Mouse (Mus musculus) liver, embryonic 12.5 days (tissue): ENCODE results near the gene Bptf. TPM values are rescaled to one million over a fixed set of nuclear protein-coding genes. Genes with fewer than 3 reads are reported as not detected.
A peak's percentile ranks its signal among the peaks of the same experiment; 100 is the strongest.
"Not testable (repeated sequence)": the region's sequence is repeated elsewhere in the genome, so short reads cannot be mapped to it uniquely, and the experiment has no call there.

Source experiments
- ATAC-seq: fragments of 200-750 bp; cut with Nextera tagmentation; 2 replicates; pipeline ENCODE4 v1.8.0; 2017; ENCODE audit warnings: moderate number of reproducible peaks, mild to moderate bottlenecking, moderate library complexity
- H3K27ac ChIP-seq: fragments of 300-500 bp; sonication (generic); 2 replicates; pipeline ENCODE4 v1.5.1; 2016; ENCODE audit warnings: mild to moderate bottlenecking
- H3K27me3 ChIP-seq: fragments of 300-500 bp; sonication (generic); replicated peaks from 2 replicates; pipeline ENCODE4 v1.6.1; 2016; ENCODE audit warnings: mild to moderate bottlenecking, moderate library complexity
- H3K36me3 ChIP-seq: fragments of 300-500 bp; sonication (generic); 2 replicates; pipeline ENCODE4 v1.6.1; 2016; ENCODE audit warnings: mild to moderate bottlenecking, moderate library complexity
- H3K4me1 ChIP-seq: fragments of 300-500 bp; sonication (generic); 2 replicates; pipeline ENCODE4 v1.6.1; 2016
- H3K4me2 ChIP-seq: fragments of 300-500 bp; sonication (generic); 2 replicates; pipeline ENCODE4 v1.6.1; 2016; ENCODE audit warnings: mild to moderate bottlenecking, moderate library complexity
- H3K4me3 ChIP-seq: fragments of 300-500 bp; sonication (generic); 2 replicates; pipeline ENCODE4 v1.5.1; 2016; ENCODE audit warnings: mild to moderate bottlenecking, moderate library complexity
- H3K9ac ChIP-seq: fragments of 300-500 bp; sonication (generic); 2 replicates; pipeline ENCODE4 v1.6.1; 2016; ENCODE audit warnings: mild to moderate bottlenecking, moderate library complexity
- H3K9me3 ChIP-seq: fragments of 300-500 bp; sonication (generic); replicated peaks from 2 replicates; pipeline ENCODE4 v1.6.1; 2016; ENCODE audit warnings: mild to moderate bottlenecking, moderate library complexity
- WGBS: fragments of 180-500 bp; shearing (Covaris S2); methylation state at CpG from one replicate; pipeline ENCODE4 v1.1.7; 2016; ENCODE audit not compliant: insufficient replicate concordance; 5-methylcytosine and 5-hydroxymethylcytosine counted together
- polyA plus RNA-seq: library from polyadenylated mRNA; unstranded; fragments of >200 nt; fragmentation: Nextera tagmentation; extraction: Ambion mirVana; gene quantifications from 2 replicates; pipeline ENCODE4 v1.2.1, GENCODE M21; 2016

Gene Bptf
- polyA plus RNA-seq, 1 experiment from 2014 or later: 12.7 TPM

DNA sequence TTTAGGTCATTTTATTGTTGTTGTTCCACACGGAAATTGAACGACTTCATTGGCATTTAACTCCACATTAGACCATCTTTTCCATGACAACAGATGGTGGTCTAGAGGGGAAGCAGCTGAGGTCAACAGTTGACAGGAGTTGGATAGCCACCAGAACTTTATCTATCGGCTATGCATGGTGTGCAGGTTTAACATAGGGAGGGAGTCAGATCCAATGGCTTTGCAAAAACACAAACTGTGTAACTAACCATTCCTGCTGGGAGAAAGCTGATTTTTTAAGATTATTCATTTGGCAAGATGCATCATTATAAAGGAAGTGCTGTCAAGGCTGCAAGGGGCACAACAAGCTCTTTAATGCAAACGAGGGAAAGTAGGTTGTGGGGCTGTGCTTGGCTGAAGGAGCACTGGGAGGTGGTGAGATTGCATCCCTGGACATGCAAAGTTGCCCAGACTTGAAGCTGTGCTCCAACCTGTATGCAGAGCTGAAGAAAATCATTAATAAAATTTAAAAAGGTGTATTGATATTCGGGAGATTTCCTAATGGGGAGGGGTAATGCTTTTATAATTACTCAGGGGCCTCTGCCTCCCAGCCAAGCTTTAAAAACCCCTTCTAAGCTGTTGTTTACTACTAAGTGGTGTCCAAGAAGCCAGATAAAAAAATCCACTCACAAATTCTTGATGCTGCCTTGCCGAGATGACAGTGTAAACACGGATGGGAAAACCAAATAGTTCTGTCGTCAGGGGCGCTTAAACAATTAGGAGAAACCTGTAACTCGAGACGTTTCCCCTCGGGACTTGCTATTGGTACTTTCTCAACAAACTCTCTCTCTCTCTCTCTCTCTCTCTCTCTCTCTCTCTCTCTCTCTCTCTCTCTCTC, 105.1 kb downstream of the Bptf start:
- no peaks in the 10 kb centered on the region for H3K36me3 ChIP-seq
- H3K4me2 ChIP-seq: peak overlapping the region; percentile 90
- no peak overlapping the region for H3K27ac ChIP-seq
- peaks cover 74% of the 10 kb centered on the region for H3K27me3 ChIP-seq
- WGBS: 6% methylated on average over 12 of the region's 12 CpGs
- no peaks in the 10 kb centered on the region for H3K9me3 ChIP-seq
- ATAC-seq: no peak
- peaks cover 45% of the 10 kb centered on the region for H3K4me1 ChIP-seq
- H3K4me3 ChIP-seq: peak overlapping the region; percentile 70
- H3K9ac ChIP-seq: peak overlapping the region; percentile 82

DNA sequence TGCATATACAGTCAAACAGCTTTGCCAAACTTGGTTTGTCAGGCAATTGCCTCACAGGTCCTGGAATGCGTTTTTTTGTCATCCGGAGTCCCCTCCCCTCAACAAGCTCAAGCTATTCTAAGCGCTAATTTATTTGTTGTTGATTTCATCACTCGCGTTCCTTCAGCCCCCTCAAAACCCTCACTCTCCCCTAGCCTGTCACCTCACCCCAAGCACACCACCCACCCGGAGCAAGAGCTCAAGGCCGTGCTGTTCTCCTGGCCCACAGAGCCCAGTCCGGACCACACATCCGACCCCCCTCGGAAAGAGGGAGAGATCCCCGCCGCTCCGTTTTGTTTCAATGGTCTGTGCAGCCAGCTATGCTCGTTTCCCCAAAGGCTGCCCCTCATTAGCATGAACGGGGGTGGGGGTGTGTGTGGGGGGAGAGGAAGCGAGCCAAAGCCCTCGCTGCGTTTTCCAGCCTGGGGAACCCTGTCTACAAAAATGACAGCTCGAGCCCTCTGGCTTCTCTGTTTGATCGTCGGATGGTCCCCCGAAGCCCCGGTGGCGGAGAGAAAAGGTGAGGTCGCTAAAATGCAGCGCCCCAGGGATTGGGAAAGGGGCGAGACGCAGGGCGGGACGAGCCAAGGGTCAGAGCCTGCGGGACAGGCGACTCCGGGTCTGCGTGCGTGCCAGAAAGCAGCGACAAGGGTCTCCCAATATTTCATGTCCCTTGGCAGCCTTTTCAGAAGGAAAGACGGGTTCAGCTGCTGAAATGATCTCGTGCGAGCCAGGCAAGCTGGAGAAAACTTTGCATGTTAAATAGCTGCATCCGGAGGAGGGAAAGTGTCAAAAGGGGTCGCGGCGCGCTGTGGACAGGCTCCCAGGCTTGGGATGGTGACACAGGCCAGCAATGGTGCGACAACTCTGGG, 106.3 kb downstream of the Bptf start, which contains the start of gene 1810010H24Rik:
TSS of gene 1810010H24Rik (plus strand) at position 271 of the 911 bp plus-strand sequence.
- Histone ChIP-seq H3K9ac (peak within 1 kb of the TSS; percentile 56), H3K4me2 (peak within 1 kb of the TSS; percentile 90), H3K27ac (no peak within 1 kb of the TSS), H3K4me3 (peak within 1 kb of the TSS; percentile 70), H3K27me3 (peaks cover 74% of the 10 kb centered on the region), H3K4me1 (peaks cover 45% of the 10 kb centered on the region), H3K36me3 (no peaks in the 10 kb centered on the region), H3K9me3 (no peaks in the 10 kb centered on the region)
- WGBS: 2% methylated on average over 45 of the region's 45 CpGs
- no peak for ATAC-seq

DNA sequence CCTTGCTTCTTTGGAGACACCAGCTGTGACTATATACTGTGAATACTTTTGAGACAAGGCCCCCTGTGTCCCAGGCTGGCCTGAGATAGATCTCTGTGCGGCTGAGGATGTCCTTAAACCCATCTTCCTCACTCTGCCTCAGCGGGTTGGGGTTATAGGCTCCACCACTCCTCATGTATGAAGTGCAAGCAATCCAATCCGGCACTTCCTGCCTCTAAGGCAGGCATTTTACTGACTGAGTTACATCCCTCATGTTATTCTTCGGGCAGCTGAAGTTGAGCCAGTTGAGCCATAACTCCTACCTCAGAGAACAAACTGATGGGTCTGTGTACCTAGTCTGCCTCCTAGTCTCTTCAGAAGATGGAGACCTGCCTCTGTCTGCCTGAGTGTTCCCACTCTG, 107.5 kb downstream of the Bptf start:
- 57% methylated on average over 4 of the region's 4 CpGs for WGBS
- H3K4me2 ChIP-seq: no peak overlapping the region

DNA sequence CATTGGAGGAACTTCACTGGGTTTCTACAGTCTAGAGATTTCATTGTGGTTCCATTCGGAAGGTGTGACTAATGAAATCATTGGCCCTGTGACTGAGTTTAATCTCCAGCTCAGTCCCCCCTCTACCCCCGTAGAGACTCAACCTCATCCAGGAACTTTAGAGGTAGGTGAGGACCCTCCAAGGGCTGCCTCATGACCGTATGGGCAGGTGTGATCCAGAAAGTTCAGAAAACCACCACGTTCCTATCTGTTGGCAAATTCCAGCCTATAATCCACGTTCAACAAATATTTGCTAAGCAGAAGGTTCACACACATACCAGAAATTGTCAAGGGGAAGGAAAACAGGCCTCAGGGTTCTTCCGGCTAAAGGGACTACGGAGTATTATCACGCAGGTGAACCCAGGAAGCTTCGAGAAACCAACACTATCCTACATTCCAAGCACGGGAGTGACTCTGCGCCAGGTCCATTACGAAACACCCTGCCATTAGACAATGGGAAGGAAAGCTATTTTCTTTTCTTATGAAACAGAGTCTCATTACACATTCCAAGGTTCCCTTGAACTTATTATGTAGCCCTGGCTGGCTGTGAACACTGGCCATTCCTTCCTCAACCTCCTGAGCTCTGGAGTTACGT, 109.8 kb downstream of the Bptf start:
- Histone ChIP-seq H3K36me3 (no peaks in the 10 kb centered on the region), H3K4me2 (no peak overlapping the region), H3K9me3 (no peaks in the 10 kb centered on the region), H3K4me1 (peaks cover 34% of the 10 kb centered on the region), H3K9ac (no peak overlapping the region), H3K27ac (no peak overlapping the region), H3K27me3 (peaks cover 52% of the 10 kb centered on the region), H3K4me3 (no peak overlapping the region)
- 74% methylated on average over 13 of the region's 13 CpGs for WGBS
- ATAC-seq: no peak

More for the DNA sequence above, 107.5 kb downstream of the Bptf start:
- ATAC-seq: no peak
- Histone ChIP-seq H3K27me3 (peaks cover 66% of the 10 kb centered on the region), H3K4me3 (no peak overlapping the region), H3K27ac (no peak overlapping the region), H3K9me3 (no peaks in the 10 kb centered on the region), H3K4me1 (peaks cover 43% of the 10 kb centered on the region), H3K36me3 (no peaks in the 10 kb centered on the region), H3K9ac (no peak overlapping the region)

DNA sequence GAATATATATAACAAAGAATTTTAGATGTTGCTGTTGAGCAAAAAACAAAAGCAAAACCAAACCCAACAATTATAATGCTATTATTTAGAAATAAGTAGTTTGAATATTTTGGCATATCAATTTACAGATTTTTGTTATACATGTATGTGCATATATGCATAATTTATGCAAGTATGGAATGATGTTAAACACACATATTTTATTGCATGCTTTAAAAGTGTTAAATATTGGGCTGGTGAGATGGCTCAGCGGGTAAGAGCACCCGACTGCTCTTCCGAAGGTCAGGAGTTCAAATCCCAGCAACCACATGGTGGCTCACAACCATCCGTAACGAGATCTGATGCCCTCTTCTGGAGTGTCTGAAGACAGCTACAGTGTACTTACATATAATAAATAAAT, 112.2 kb downstream of the Bptf start:
- not testable (repeated sequence) for H3K9me3 ChIP-seq
- 84% methylated on average over 5 of the region's 5 CpGs for WGBS

DNA sequence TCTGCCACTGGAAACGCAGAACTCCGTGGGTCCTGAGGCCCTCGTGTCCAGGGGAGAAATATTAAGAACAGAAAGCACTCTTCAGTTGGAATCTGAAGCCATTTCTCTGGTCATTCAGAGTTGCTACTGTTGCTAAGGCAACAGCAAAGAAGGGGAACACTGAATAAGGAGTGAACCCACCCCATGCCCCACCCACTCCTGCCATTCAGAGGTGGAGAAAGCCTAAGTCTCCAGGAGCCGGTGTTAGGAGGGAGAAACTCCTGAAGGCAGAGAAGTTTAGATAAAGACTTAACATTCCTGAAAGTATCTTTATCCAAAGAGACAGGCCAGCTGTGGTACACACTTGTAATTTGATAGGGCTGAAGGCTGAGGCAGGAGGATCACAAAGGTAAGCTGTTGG, 112.6 kb downstream of the Bptf start:
- no peaks in the 10 kb centered on the region for H3K9me3 ChIP-seq
- H3K9ac ChIP-seq: no peak overlapping the region
- H3K4me1 ChIP-seq: peaks cover 20% of the 10 kb centered on the region
- H3K4me2 ChIP-seq: no peak overlapping the region
- WGBS: 66% methylated on average over 4 of the region's 4 CpGs
- H3K27ac ChIP-seq: no peak overlapping the region
- peaks cover 23% of the 10 kb centered on the region for H3K27me3 ChIP-seq
- ATAC-seq: no peak
- no peak overlapping the region for H3K4me3 ChIP-seq
- H3K36me3 ChIP-seq: no peaks in the 10 kb centered on the region

More for the DNA sequence above, 112.2 kb downstream of the Bptf start:
- H3K4me2 ChIP-seq, ATAC-seq, H3K27ac ChIP-seq, H3K36me3 ChIP-seq, H3K9ac ChIP-seq, H3K4me3 ChIP-seq: not testable (repeated sequence)
- peaks cover 16% of the 10 kb centered on the region for H3K4me1 ChIP-seq
- H3K27me3 ChIP-seq: peaks cover 28% of the 10 kb centered on the region

DNA sequence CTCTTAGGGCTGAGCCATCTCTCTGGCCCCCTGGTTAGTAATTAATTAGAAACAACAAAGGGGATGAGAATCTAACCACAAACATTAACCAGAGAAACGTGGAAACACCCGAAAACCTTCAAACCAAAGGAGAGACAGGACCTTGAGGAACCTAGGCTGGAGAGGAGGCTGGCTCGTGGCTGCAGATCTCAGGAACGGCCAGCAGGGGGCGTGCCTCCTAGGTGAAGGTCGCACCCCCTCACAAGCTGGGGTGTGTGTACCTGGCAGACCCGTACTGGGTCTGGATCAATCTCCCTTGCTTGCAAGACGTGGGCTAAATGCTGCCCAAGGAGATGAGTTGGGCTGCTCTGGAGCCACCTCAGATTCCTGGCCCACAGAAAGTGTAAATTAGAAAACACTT, 113.3 kb downstream of the Bptf start:
- Histone ChIP-seq H3K4me2 (no peak overlapping the region), H3K9ac (no peak overlapping the region), H3K9me3 (no peaks in the 10 kb centered on the region), H3K4me3 (no peak overlapping the region), H3K4me1 (peaks cover 20% of the 10 kb centered on the region), H3K27me3 (peaks cover 16% of the 10 kb centered on the region), H3K27ac (no peak overlapping the region), H3K36me3 (no peaks in the 10 kb centered on the region)
- WGBS: 24% methylated on average over 8 of the region's 8 CpGs
- ATAC-seq: no peak

DNA sequence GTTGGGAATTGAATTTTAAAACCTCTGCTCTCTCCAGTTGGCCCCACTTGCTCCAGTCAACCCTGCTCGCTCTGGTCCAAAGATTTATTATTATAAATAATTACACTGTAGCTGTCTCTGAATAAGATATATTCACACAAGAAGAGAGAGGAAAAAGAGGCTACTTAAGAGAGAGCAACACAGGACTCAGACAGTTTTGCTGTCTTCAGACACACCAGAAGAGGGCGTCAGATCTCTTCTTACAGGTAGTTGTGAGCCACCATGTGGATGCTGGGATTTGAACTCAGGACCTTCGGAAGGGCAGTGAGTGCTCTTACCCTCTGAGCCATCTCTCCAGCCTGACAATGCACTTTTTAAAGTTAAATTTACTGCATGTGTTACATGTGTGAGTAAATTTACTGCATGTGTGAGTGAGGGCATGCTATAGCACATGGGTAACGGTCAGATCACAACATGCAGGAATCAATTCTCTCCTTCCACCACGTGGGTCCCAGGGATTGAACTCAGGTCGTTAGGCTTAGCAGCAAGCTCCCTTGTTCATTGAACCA, 114.5 kb downstream of the Bptf start:
- Histone ChIP-seq H3K9ac (no peak overlapping the region), H3K4me3 (no peak overlapping the region), H3K27ac (no peak overlapping the region), H3K9me3 (no peaks in the 10 kb centered on the region), H3K4me1 (peaks cover 14% of the 10 kb centered on the region), H3K4me2 (no peak overlapping the region), H3K36me3 (no peaks in the 10 kb centered on the region), H3K27me3 (peaks cover 7% of the 10 kb centered on the region; the same call in 1 of the 2 replicates)
- 52% methylated on average over 6 of the region's 6 CpGs for WGBS
- ATAC-seq: no peak

DNA sequence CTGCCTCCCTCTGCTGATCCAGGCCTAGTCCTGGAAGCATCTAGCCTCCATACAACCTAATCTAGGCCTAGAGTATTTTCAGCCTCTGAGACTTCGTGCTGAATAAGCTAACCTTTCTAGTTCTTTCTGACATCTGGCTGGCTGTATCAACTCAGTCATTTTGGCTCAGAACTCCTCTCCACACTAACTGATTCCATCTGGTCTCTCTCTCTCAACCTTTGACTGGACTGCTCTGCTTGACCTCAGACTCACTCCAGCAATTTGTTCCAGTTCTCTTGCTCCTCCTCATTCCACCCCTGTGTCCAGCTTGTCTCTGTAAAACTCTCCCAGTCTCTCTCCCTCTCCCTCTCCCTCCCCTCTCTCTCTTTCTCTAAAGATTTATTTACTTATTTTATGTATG, 115.0 kb downstream of the Bptf start:
- ATAC-seq: no peak
- WGBS: 70% methylated on average over 1 of the region's 1 CpGs

DNA sequence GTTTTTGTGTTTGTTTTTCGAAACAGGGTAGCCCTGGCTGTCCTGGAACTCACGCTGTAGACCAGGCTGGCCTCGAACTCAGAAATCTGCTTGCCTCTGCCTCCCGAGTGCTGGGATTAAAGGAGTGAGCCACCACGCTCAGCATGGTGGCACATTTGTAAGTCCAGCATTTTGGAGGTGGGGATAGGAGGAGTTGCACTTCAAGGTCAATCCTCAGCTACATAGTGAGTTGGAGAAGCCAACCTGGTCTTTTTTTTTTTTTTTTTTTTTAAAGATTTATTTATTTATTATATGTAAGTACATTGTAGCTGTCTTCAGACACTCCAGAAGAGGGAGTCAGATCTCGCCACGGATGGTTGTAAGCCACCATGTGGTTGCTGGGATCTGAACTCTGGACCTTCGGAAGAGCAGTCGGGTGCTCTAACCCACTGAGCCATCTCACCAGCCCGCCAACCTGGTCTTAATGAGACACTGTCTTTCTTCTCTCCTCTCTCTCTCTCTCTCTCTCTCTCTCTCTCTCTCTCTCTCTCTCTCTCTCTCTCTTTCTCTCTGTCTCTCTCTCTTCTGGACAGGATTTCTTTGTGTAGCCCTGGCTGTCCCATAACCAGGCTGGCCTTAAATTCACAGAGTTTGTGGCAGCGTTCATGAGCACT, 116.3 kb downstream of the Bptf start:
- ATAC-seq, H3K4me2 ChIP-seq, H3K36me3 ChIP-seq, H3K9ac ChIP-seq, H3K27me3 ChIP-seq, H3K27ac ChIP-seq, H3K4me3 ChIP-seq, H3K9me3 ChIP-seq: not testable (repeated sequence)
- WGBS: 58% methylated on average over 11 of the region's 11 CpGs
- H3K4me1 ChIP-seq: peaks cover 26% of the 10 kb centered on the region

More for the DNA sequence above, 115.0 kb downstream of the Bptf start:
- no peak overlapping the region for H3K27ac ChIP-seq
- no peaks in the 10 kb centered on the region for H3K9me3 ChIP-seq
- peaks cover 1% of the 10 kb centered on the region; the same call in 1 of the 2 replicates for H3K27me3 ChIP-seq
- no peak overlapping the region for H3K4me3 ChIP-seq
- peaks cover 15% of the 10 kb centered on the region for H3K4me1 ChIP-seq
- H3K36me3 ChIP-seq: no peaks in the 10 kb centered on the region
- no peak overlapping the region for H3K9ac ChIP-seq
- H3K4me2 ChIP-seq: no peak overlapping the region
